Mouse (Mus musculus) testis, postnatal 14 days (tissue): ENCODE data around the gene Lsp1.
A peak's percentile ranks its signal among the peaks of the same experiment; 100 is the strongest.

Experiments
- DNase-seq: peaks from one replicate; pipeline ENCODE4 v3.0.0; 2021; ENCODE audit warnings: low spot score

The Lsp1 gene

DNA sequence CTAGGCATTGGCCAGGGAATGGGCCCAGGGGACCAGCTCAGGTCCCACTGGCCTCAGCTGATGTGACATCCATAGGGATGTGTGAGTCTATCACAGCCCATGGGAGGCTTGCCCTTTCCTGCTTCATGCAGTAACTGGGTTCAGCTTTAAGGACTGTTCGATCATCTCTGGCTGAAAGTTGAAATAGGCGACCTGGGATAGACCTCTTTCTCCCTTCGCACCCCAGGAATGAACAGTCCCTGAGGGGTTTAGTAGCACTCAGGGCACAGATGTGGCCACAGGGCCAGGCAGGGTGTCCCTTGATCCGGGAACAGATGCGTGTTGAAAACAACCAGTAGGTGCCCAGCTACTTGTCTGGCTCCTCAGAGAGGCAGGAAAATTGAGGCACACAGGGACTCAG lies 15.7 kb downstream of the Lsp1 start:
- DNase-seq: no peak

DNA sequence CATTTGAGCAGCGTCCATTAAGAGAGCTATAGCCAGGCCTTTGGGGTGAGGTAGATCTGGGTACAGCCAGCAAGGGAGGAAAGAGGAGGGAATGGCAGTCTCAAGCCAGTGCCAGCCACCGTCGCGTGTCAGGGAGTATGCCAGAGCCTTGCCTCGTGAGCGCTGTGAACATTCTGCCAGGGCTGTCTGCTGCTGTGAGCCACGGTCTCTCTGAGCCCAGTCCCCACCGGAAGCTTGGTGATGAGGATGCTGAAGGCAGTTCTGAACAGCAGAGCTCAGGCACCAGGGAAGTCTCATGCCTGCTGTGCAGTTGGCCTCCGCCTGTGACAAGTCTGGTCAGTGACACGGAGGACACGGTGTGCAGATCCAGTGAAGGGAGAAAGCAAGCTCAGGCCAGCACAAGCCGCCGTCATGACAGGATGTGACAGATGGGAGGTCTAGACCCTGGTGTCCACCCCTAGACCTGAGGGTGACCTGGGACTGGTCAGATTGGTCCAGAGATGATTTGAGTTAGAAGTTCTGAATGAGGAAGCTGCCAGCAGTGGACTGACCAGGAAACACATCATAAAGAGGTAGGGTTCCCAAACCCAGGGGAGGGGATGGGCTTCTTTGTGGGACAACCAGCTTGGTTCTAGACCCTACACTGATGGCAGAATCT lies 16.3 kb downstream of the Lsp1 start:
- DNase-seq: no peak

DNA sequence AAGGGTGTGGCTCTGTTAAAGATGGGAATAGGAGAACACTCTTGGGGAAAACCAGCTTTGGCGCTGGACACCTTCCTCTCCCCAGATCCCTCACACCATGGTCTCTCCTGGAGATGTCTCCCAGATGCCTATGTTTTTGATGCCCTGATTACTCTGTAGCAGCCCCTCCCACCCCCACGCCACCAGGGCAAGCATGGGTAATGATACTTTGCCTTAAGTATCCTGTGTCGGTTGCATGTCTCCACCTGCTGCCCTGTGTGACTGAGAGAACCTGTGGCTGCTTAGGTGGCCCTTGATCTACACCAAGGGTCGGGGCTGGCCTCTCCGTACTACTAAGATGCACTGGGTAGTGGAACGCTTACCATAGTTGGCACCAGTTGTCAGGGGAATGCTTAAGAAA lies 17.4 kb downstream of the Lsp1 start:
- no peak for DNase-seq

DNA sequence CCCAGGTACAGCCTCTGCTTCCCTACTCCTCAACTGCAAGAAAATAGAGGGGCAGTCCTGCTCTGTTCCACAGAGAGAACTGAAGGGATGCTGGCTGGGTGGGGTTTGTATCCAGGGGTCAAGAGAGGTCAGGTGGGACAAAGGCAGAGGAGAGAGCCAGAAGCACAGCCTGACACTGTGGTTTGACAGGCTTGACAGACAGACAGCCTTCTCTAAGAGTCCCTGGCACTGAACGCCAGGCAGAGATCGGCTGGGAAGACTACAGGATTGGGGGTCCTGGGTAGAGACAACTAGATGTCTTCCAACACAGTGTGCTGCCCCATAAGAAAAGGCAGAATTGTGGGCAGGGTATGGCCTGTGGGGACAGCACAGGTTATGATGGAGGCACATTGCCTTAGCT lies 18.0 kb downstream of the Lsp1 start:
- no peak for DNase-seq

DNA sequence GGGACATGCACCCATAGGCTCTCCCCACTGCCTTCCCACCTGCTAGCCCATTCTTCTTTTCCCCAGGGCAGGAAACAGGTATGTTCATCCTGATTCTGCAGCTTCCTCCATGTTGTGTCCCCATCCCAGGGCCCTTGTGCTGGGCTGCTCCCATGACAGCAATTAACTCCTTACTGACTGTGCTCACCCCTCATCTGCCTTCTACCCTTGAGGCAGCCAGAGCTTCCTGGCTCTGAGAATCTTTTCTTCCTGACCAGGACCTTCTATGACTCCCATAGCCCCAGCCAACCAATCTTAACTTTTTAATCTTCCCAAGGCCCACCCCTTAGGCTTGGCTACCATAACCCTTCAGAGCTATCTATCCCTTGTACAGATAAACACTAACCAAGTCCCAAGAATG lies 18.7 kb downstream of the Lsp1 start:
- DNase-seq: no peak

DNA sequence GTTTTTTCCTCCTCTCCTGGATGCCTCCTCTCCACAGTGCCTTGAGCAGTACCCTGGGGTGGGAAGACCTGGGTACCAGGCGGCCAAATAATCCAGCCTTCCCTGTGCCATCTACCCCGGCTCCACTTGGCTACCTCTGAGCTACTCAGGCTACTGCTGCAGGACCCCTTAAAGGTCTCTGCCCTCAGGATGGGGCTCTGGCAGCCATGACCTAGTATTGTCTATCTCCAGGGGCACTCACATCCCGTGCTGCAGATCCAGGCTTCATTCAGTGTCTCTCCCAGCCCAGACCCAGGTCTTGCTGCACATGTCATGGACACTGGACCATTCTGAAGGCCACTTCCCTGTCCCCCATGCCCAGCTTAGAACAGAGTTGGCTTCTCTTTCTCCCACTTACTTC lies 19.3 kb downstream of the Lsp1 start:
- DNase-seq: no peak

DNA sequence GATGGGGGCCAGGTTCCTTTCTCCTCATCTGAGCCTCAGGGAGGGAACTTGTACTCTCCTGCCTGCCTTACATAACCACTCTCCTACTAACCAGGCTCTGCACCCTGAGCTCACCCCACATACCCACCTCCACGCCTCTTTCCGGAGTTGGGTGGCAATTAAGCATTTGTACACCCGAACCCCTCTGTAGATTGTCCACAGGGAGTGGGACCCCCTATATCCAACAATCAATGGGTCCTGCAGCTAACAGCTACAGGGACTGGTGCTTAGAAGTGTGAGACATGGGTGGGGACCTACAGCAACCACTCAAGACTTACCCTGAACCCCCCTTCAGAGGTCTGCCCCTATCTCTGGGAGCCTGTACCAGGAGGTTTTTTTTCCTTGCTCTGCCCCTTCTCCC lies 20.1 kb downstream of the Lsp1 start:
- DNase-seq: no peak

DNA sequence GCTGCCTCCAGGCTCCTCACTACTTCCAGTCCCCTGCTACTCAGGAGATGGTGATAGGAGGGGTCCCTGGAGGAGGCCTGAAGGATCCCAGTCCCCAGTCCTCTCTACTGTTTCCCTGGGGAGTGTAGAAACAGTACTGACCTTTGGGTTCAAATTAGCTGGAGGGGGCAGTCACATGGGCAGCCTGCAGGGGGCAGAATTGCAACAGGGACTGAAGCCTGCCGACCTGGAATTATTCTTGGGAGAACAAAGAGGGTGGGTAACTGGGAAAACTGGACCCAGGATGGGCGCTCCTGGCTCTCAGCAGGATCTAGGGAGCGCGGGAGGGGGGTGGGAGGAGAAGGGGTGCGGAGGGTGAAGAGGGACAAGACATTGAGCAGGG lies 20.6 kb downstream of the Lsp1 start:
- DNase-seq: no peak

DNA sequence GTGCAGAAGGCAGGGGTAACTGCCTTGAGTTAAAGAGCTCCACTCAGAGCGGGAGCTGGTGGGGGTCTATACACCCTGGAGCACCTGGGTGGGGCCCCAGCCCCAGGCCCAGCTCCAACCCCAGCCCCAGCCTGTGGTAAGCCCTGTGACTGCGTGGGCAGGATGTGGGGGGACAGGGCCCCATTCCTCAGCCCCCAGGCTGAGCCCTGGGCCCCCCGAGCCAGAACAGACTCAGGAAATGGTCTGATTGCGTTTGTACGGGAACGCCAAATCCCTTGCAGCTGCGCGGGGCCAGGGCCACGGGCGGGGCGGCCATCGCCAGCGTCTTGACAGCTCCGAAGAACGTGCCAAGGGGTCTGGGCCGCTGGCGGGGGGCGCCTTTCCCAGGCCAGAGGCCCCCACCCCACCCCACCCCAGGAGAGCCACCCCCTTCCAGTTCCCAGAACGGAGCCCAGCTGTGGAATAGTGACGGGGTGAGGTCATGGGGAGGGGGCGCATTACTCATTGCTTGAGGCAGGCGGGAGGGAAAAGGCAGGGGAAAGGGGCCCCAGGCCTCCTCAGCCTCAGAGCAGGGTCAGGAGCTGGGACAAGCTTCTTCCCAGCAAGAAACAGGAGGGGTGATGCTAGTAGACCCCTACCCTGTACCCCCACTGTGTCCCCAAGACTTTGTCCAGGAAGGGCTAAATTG lies 21.1 kb downstream of the Lsp1 start:
- no peak for DNase-seq

DNA sequence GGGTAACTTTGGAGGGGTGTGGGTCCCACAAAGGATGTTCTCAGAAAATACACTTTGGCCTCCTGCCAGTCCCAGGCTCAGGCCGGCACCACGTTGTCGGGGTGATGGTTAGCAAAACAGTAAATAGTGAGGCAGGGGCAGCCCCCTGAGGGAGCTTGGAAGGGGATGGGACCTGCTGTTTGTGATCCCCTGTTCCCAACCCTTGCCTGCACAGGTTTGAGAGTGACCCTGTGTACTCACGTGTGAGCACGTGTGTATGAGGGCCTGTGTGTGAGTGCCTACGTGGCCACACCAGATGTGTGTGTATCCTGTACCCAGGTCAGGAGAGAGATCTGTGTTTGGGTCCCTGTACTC lies 21.6 kb downstream of the Lsp1 start:
- no peak for DNase-seq

DNA sequence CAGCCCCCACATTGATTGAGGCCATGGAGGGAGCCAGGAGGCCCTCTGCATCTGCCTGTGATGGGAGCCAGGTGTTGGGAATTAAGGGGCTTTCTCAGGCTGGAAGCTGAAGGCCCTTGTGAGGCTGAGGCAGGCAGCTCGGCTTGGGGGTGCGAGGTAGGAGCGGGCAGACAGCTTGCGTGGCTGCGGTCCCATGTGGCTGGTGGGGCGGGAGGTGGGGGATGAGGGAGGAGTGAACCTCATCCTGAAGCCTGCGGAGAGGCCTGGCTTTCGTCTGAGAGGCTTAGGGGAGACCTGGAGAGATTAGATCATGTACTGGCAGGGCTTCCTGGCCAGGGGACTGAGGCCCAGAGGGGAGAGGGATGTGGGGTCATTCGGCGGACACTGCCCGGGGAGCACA lies 22.5 kb downstream of the Lsp1 start:
- DNase-seq: no peak

DNA sequence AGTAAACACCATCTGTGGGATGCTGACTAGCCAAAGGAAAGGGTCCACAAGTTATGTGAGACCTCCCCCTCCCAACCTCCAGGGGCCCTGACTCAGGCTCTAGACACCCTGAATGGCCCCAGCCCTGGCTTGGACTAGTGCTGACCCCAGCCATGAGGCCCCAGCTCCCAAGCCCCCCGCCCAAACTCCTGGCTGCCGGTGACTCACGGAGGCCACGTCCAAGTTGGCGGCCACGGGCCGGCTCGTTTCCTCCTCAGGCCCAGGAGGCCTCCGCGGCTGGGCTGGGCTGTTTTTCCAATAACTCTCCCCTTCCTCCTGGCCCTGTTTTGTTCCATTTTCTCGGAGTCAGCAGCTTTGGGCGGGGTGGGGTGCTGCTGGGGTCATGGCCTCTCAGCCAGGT lies 24.2 kb downstream of the Lsp1 start:
- DNase-seq: peak; percentile 9

DNA sequence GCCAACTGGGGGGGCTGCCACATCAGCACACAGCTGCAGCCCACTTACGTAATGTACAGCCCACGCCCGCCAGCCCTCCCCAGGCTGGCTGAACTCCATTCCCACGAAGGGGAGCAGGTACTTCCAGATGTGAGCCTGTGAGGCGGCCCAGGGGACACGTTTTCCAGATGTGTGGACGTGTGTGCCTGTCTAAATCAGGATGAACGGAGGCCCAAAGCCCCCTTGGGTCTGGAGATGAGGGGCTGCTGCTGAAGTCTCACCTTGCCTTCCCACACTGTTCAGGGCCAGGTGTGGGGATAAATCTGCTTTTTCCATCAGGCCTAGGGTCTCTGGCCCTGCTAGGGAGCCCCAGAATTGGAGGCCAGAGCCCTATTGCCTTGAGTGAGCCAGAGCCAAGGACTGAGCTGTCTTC lies 26.1 kb downstream of the Lsp1 start:
- DNase-seq: no peak

DNA sequence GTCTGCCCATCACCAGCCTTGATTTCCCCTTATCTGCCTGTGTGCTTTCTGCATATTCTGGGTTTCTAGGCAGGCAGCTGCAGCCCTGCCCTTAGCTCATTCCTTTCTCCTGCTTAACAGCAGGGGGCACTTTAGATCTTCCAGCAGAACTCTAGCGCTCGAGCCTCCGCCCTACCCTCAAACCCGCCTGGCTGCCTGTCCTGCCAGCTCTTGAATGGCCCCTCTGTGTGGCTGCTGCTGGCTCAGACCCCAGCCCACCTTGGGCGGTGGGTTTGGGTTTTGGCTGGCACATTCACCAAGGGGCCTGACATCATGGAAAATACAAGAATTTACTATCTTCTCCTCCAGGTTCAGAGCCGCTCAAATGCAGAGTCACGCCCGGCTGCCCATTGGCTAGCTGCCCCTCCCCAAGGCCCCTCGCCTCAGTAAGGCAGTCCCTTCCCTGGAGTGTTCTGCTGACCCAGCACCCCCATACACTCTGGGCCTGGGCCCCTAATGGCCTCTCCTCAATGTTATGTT lies 26.8 kb downstream of the Lsp1 start:
- no peak for DNase-seq

DNA sequence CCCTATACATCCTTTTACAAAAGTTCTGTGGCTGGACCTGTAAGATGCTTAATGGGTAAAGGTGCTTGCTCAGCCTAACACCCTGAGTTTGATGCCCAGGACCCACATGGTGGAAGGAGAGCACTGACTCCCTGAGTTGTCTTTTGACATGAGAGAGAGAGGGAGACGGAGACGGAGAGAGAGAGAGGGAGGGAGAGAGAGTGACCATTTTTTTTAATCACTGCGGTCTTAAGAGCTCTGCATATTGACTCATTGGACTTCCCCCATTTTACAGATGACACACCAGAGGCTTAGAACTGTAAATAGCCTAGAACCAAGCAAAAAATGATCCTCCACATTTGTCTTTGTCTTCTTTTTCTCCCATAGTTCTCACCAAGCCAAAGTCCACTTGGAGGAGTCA lies 27.4 kb downstream of the Lsp1 start:
- DNase-seq: no peak

DNA sequence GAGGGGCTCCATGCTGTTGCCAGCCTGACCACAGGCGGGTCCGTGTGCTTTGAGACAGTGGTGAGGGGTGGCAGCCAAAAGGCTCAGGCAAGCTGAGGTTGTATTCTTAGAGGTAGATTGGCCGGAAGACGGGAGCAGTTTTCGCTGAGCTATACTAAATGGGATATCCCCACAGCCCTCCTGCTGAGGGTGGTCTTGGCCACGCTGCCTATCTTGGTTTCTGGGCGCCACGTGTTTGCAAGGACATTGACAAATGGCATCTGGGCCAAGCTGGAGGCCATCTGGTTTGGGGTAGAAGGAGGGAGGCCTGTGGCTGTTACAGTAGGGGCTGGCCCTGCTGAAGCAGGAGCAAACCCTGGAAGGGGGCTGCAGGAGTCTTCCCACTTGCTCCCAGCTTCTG lies 32.9 kb downstream of the Lsp1 start:
- DNase-seq: no peak

DNA sequence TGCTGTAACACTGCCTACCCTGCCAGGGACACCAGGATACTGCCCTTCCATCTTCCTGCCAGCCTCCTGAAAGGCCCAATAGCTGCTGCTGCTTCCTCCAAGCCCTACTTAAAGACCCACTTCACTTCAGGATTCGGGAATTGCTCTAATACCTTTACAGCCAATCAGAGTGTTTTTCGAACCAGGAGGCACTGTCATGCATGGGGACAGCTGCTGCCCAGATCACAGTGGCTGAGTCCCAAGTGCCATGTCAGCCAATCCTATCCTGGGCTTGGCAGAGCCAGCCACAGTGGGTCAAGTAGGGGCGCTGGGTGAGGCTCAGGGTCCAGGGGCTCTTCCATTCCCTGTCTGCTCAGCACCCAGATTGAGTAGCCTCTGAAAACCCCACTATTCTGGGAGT lies 35.5 kb downstream of the Lsp1 start:
- DNase-seq: no peak

DNA sequence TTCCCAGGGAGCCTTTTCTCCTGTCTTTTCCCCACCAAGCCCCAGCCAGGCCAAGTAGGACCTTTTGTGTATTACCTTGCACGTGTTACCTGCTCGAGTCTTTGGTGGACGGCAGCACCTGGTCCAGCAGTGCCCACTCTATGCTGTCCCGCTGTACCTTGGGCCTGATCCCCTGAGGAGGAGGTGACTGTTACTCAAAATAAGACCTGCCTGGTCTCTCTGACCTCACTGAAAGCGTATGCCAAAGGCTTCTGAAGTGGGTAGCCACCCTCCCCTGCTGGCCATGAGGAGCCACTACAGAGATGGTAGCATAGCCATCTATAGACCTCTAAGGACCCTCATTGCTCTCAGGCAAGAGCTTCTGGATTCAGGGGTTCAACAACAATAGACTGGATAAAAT lies 36.2 kb downstream of the Lsp1 start:
- DNase-seq: no peak

DNA sequence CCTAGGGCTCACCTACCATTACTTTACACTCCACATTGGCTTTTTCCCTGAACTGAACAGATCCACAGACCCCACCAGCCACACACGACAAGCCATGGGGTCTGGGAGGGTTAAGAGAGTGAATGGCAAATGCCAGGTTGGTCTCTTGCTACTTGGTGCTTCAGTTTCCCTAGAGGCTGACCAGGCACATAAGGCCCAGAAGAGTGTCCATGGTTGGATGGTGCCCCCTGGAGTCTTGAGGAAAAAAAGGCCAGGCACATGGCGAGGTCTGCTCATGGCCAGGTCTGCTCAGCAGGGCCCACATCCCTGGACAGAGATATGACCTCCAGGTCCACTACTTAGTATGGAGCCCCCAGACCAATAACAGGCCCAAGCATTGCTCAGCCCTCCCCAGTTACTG lies 37.2 kb downstream of the Lsp1 start:
- no peak for DNase-seq

DNA sequence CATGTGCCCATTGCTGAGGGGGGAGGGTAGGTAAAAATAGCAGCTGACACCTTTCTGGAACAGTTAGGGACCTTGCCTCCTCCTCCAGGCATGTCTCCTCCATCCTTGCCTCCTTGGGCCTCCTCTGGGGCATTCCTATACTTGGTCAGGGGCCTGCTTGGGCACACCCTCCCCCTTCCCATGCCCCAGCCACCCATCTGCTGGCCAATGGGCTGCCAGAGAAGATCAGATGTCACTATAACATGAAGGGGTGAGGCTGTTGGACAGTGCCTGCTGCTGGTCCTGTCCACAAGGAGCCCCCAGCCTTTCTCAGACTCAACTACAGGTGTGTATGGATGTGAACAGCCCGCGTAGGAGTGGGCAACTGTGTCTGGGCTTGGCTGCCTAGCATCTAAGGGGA lies 38.0 kb downstream of the Lsp1 start, which contains the start of gene Tnnt3:
Tnnt3 (plus strand) TSS at position 262 of the 400 bp plus-strand sequence.
- DNase-seq: no peak

DNA sequence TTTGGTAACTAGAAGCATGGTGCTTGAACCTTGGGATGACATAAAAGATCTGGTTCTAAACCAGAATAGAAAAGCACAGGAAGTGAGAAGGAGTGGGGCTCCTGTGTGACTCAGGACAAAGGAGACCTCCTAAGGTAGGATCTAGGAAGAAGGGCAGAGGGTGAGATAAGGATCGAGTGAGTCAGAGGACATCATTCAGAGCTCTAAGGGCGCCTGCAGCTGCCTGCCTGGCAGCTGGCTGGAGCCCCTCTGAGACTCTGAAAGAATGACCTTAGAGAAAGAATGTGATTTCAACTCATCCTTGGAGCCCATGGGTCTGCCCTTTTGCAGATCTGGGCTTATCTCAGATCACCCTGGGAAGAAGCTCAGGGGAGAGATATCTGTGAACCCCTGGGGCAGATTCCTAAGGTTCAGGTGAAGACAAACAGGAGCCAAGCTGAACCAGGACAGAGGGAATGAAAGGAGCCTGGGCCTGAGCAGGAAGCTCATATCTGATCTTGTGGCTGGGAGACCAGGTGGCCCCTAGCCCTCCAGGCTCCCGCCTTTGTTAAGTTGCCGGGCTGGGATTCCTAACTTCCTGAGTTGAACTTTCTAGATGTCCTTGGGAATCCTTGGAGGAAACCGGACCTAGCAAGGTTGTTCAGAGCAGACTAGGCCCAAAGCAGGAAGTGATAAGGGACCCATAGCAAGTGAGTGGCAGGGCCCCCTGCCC lies 38.6 kb downstream of the Lsp1 start:
- DNase-seq: no peak

DNA sequence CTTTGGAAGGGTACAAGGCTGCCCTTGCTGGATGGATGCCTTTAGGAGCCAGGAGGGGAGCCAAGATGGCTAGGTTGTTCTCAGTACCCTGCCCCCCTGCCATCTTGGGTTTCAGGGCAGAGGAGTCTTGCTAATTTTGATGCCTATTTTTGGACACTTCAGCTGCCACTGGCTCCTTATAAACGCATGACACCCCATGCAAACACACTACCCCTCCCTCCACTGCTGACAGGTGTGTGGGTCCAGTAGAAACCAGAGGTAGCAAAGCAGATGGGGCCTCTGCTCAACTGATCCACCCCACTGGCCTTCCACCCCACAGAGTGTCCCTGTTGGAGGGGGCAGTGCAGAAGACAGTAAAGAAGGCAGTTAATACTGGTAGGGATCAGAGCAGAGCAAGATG lies 39.4 kb downstream of the Lsp1 start:
- DNase-seq: no peak

DNA sequence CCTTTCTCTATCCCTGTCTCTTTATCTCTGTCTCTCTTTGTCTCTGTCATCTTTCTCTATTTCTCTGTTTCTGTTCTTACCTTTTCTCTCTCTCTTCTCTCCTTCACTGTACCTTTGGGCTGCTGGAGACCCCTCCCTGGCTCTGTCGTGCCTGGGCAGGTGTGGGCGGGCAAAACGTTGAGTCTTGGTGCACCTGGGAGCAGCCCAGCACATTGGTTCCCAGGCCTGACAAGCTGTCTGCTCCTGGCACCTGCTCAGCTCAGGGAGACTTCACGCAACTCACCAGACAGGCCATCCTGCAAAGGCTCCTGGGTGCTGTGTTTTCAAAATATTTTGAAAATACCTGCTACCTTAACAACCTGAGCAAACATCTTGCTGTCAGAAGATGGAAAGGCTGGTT lies 42.6 kb downstream of the Lsp1 start:
- DNase-seq: no peak
